Mouse (Mus musculus) heart, embryonic 12.5 days (tissue): ENCODE measurements at regions not wholly inside any gene's neighbourhood (a gene's known extent, or its start where the extent isn't known, plus 50 kb on each side); places are given as distances from the start of the nearest gene placed in this dataset.

ENCODE experiments used
- ATAC-seq: fragments of 200-750 bp; cut with Nextera tagmentation; 2 replicates; pipeline ENCODE4 v1.8.0; 2017; ENCODE audit warnings: moderate TSS enrichment, moderate library complexity; ENCODE audit not compliant: insufficient number of reproducible peaks, low FRiP score
- H3K27ac ChIP-seq: fragments of 300-500 bp; sonication (generic); 2 replicates; pipeline ENCODE4 v1.5.1; 2016; ENCODE audit warnings: mild to moderate bottlenecking, moderate library complexity; ENCODE audit not compliant: poor library complexity, severe bottlenecking
- H3K27me3 ChIP-seq: fragments of 300-500 bp; sonication (generic); replicated peaks from 2 replicates; pipeline ENCODE4 v1.6.1; 2016; ENCODE audit warnings: mild to moderate bottlenecking, moderate library complexity
- H3K36me3 ChIP-seq: fragments of 300-500 bp; sonication (generic); 2 replicates; pipeline ENCODE4 v1.6.1; 2016; ENCODE audit warnings: mild to moderate bottlenecking, moderate library complexity
- H3K4me1 ChIP-seq: fragments of 300-500 bp; sonication (generic); replicated peaks from 2 replicates; pipeline ENCODE4 v1.6.1; 2016; ENCODE audit warnings: mild to moderate bottlenecking
- H3K4me2 ChIP-seq: fragments of 300-500 bp; sonication (generic); 2 replicates; pipeline ENCODE4 v1.6.1; 2016; ENCODE audit warnings: mild to moderate bottlenecking, moderate library complexity
- H3K4me3 ChIP-seq: fragments of 300-500 bp; sonication (generic); 2 replicates; pipeline ENCODE4 v1.5.1; 2016; ENCODE audit warnings: mild to moderate bottlenecking
- H3K9ac ChIP-seq: fragments of 300-500 bp; sonication (generic); 2 replicates; pipeline ENCODE4 v1.6.1; 2016; ENCODE audit warnings: mild to moderate bottlenecking, moderate library complexity
- H3K9me3 ChIP-seq: fragments of 300-500 bp; sonication (generic); replicated peaks from 2 replicates; pipeline ENCODE4 v1.6.1; 2016; ENCODE audit warnings: mild to moderate bottlenecking, moderate library complexity
- WGBS: fragments of 180-500 bp; shearing (Covaris S2); methylation state at CpG from one replicate; pipeline ENCODE4 v1.1.7; 2016; 5-methylcytosine and 5-hydroxymethylcytosine counted together

DNA sequence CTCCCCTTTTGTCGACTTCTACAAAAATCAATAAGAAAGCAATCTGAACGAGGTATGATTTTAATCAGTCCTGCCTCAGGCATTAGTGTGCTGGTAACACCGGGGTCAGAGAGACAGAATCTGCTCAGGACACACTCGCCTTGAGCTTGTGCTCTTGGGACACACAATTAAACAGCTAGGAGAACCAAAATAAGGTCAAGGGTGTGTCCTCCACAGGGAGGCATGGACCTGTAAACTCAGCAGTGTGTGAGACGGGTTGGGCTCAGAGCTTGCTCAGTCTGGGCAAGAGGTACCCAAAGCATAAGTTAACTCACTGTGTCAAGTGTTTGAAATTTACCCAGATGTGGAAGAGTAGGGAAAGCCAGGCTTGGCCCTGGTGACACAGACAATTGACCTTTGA lies 107.9 kb upstream of the Dapk1 start:
- ATAC-seq, result no peak
- H3K9ac ChIP-seq, result no peak overlapping the region
- H3K27me3 ChIP-seq, result 0 out of 2 replicates have a peak, but pooled peaks cover 3% of the 10 kb centered on the region
- H3K27ac ChIP-seq, result no peak overlapping the region
- H3K4me2 ChIP-seq, result no peak overlapping the region
- 73% methylated on average over 5 of the region's 5 CpGs for whole genome bisulfite sequencing
- no peak overlapping the region for H3K4me3 ChIP-seq
- no peaks in the 10 kb centered on the region for H3K36me3 ChIP-seq
- H3K4me1 ChIP-seq, result no peaks in the 10 kb centered on the region; the same call in 1 of the 2 replicates
- H3K9me3 ChIP-seq, result no peaks in the 10 kb centered on the region; the same call in 1 of the 2 replicates

DNA sequence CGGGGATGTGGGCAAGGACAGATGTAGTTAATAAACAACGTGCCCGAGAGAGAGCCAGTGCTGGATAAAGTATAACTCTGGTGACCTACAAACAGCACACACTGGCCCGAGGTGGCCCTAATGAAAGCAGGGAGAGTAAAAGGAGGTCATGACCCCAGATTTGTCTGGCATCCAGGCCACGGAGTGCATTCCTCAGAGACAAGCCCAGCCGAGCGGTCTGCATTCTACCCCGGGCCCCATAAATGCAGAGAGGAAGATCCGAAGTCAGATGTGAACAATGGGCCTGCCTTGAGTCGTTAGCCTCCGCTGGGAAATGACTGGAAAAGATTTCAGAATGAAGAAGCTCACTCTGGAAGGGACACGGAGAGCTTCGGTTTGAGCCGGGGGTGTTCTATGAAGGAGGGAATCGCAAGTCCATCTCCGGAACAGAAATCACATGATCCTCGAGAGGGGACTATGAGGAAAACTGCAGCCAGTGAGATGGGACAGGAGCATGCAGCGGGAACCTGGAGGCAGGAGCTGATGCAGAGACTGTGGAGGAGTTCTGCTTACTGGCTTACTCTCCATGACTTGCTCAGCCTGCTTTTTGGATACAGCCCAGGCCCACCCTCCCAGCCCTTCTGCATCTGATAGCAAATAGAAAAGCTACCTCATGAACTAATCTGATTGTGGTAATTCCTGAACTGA lies 103.9 kb upstream of the Dapk1 start:
- ATAC-seq, result no peak

GRCm38 (mm10) chr13:60504196-60504595 lies 97.6 kb upstream of the Dapk1 start:
- Histone ChIP-seq H3K9ac (no peak overlapping the region), H3K9me3 (peaks cover 3% of the 10 kb centered on the region; the same call in 1 of the 2 replicates), H3K27me3 (no peaks in the 10 kb centered on the region), H3K4me2 (no peak overlapping the region), H3K4me3 (no peak overlapping the region), H3K27ac (no peak overlapping the region), H3K4me1 (no peaks in the 10 kb centered on the region), H3K36me3 (no peaks in the 10 kb centered on the region)
- no peak for ATAC-seq
- 56% methylated on average over 2 of the region's 2 CpGs for WGBS

More for the DNA sequence above, 103.9 kb upstream of the Dapk1 start:
- no peaks in the 10 kb centered on the region for H3K27me3 ChIP-seq
- H3K4me3 ChIP-seq, result no peak overlapping the region
- no peaks in the 10 kb centered on the region for H3K36me3 ChIP-seq
- H3K4me1 ChIP-seq, result no peaks in the 10 kb centered on the region
- H3K4me2 ChIP-seq, result no peak overlapping the region
- 41% methylated on average over 18 of the region's 18 CpGs for WGBS
- no peak overlapping the region for H3K9ac ChIP-seq
- no peaks in the 10 kb centered on the region; the same call in 1 of the 2 replicates for H3K9me3 ChIP-seq
- H3K27ac ChIP-seq, result no peak overlapping the region

DNA sequence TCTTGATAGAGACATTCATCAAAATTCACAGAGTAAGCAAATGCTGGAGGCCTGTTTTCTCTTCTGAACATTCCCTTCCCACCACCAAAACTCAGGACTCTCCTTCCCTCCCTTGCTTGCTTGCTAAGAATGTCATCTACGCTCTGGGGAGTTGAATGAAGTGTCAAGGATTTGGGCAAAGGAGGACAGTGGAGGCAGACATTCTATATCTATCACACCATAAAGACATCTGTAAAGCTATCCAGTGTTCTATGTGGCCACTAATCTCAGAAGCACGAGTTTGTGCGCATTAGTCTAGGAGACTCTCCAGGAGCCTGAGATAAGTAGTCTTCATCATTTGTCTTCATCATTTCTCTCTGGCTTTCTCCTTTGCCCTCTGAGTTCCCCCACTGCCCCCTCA lies 94.1 kb upstream of the Dapk1 start:
- no peak overlapping the region for H3K4me3 ChIP-seq
- peaks cover 3% of the 10 kb centered on the region; the same call in 1 of the 2 replicates for H3K9me3 ChIP-seq
- H3K9ac ChIP-seq, result no peak overlapping the region
- no peaks in the 10 kb centered on the region for H3K36me3 ChIP-seq
- H3K4me1 ChIP-seq, result no peaks in the 10 kb centered on the region
- H3K27me3 ChIP-seq, result no peaks in the 10 kb centered on the region
- ATAC-seq, result no peak; the same call in 1 of the 2 replicates
- H3K27ac ChIP-seq, result no peak overlapping the region
- WGBS, result 63% methylated on average over 3 of the region's 3 CpGs
- H3K4me2 ChIP-seq, result no peak overlapping the region

DNA sequence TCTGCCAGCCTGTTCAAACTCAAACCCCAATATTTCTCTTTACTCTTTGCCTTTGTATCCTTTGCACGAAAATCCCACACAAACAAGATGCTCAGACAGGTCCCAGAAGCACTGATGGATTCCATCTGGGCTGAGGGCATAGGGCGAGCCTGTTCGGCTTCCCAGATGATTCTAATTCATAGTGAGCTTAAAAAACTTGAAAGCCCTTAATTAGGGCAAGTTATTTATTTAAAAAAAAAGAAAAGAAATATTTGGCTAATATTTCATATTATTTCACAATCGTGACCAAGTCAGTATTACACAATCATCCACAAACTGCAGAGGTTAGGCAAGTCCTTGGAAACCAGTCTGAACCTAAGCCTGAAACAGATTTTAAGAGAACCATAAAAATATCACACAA lies 93.7 kb upstream of the Dapk1 start:
- ATAC-seq, result no peak
- H3K27ac ChIP-seq, result no peak overlapping the region
- no peak overlapping the region for H3K4me2 ChIP-seq
- H3K4me3 ChIP-seq, result no peak overlapping the region
- H3K9ac ChIP-seq, result no peak overlapping the region
- 67% methylated on average over 4 of the region's 4 CpGs for WGBS
- H3K27me3 ChIP-seq, result no peaks in the 10 kb centered on the region
- peaks cover 3% of the 10 kb centered on the region; the same call in 1 of the 2 replicates for H3K9me3 ChIP-seq
- H3K36me3 ChIP-seq, result no peaks in the 10 kb centered on the region
- no peaks in the 10 kb centered on the region for H3K4me1 ChIP-seq

GRCm38 (mm10) chr13:60508856-60509255 lies 92.9 kb upstream of the Dapk1 start:
- Histone ChIP-seq H3K36me3 (no peaks in the 10 kb centered on the region), H3K27me3 (no peaks in the 10 kb centered on the region), H3K4me2 (no peak overlapping the region), H3K9me3 (no peaks in the 10 kb centered on the region; the same call in 1 of the 2 replicates), H3K4me1 (no peaks in the 10 kb centered on the region), H3K4me3 (no peak overlapping the region), H3K27ac (no peak overlapping the region), H3K9ac (no peak overlapping the region)
- WGBS, result 72% methylated on average over 5 of the region's 5 CpGs
- no peak for ATAC-seq

- no peak overlapping the region for H3K27ac ChIP-seq
- no peak overlapping the region for H3K4me3 ChIP-seq
- no peak overlapping the region for H3K4me2 ChIP-seq
- H3K4me1 ChIP-seq, result no peaks in the 10 kb centered on the region
- no peaks in the 10 kb centered on the region for H3K36me3 ChIP-seq
- H3K9ac ChIP-seq, result no peak overlapping the region
- no peaks in the 10 kb centered on the region; the same call in 1 of the 2 replicates for H3K9me3 ChIP-seq
- 88% methylated on average over 7 of the region's 7 CpGs for WGBS
- ATAC-seq, result no peak
- H3K27me3 ChIP-seq, result no peaks in the 10 kb centered on the region
Observed at GRCm38 (mm10) chr13:60511101-60511500, 90.6 kb upstream of the Dapk1 start.

DNA sequence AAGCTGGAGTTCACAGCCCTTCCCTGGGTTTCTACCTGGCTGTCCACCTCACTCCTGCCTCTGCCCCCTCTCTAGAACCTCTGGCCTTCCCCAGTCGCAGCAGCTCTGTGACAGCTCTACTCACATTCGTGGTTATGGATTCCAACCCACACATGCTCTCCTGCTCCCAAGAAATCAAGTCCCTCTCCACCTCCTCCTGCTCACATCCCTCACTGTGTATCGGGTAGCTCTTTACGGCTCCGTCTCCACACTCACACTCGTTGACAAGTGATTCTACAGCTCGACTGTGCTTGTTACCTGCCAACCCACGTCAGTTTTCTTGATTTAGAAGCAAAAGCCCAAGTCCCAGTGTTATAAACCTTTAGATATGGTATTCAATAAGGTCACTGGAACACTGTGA lies 90.1 kb upstream of the Dapk1 start:
- Histone ChIP-seq H3K9me3 (no peaks in the 10 kb centered on the region; the same call in 1 of the 2 replicates), H3K36me3 (no peaks in the 10 kb centered on the region), H3K4me2 (no peak overlapping the region), H3K27ac (no peak overlapping the region), H3K9ac (no peak overlapping the region), H3K27me3 (no peaks in the 10 kb centered on the region), H3K4me1 (no peaks in the 10 kb centered on the region), H3K4me3 (no peak overlapping the region)
- WGBS, result 63% methylated on average over 8 of the region's 8 CpGs
- ATAC-seq, result no peak

DNA sequence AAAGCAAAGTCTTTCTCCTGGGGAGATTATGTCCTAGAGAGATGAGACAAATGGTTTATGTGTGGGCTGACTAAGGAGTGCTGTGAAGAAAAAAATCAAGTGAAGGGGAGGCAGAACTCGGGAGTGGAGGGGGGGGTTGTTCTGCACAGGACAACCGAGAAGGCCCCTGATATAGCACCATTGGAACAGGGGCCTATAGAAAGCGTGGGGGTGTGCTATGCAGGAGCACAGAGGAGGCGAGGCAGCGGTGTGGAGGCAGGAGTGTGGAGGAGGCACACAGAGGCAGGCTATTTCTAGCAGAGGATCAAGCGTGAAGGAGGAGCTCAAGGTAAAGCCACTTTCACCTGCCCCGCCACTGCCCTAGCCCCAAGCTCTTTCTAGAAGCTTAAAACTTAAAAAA lies 88.0 kb upstream of the Dapk1 start:
- no peaks in the 10 kb centered on the region for H3K27me3 ChIP-seq
- H3K9me3 ChIP-seq, result no peaks in the 10 kb centered on the region; the same call in 1 of the 2 replicates
- H3K4me1 ChIP-seq, result no peaks in the 10 kb centered on the region
- H3K4me2 ChIP-seq, result no peak overlapping the region
- 71% methylated on average over 7 of the region's 7 CpGs for WGBS
- H3K27ac ChIP-seq, result no peak overlapping the region
- H3K4me3 ChIP-seq, result no peak overlapping the region
- ATAC-seq, result no peak
- no peak overlapping the region for H3K9ac ChIP-seq
- no peaks in the 10 kb centered on the region for H3K36me3 ChIP-seq

DNA sequence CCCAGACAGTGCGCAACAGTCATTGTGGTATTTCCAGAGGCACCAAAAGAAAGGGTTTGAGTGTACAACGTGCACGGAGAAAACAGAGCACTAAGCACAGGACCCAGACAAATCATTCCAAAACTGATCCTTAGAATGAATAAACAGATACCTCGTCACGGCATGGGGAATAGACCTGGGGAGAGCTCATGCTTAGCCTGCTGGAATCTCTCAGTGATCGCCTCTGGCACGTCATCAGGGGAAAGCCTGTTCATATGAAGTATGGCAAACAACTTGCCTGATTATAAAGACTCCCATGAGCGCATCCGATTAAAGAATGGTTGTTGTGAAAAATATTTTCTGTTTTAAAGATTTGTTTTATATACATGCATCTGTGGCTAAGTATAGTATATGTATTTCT lies 86.9 kb upstream of the Dapk1 start:
- no peak overlapping the region for H3K9ac ChIP-seq
- H3K4me3 ChIP-seq, result no peak overlapping the region
- no peak for ATAC-seq
- no peaks in the 10 kb centered on the region for H3K36me3 ChIP-seq
- no peaks in the 10 kb centered on the region; the same call in 1 of the 2 replicates for H3K9me3 ChIP-seq
- H3K4me1 ChIP-seq, result no peaks in the 10 kb centered on the region
- H3K27me3 ChIP-seq, result no peaks in the 10 kb centered on the region
- H3K4me2 ChIP-seq, result no peak overlapping the region
- H3K27ac ChIP-seq, result no peak overlapping the region
- 75% methylated on average over 9 of the region's 9 CpGs for WGBS

DNA sequence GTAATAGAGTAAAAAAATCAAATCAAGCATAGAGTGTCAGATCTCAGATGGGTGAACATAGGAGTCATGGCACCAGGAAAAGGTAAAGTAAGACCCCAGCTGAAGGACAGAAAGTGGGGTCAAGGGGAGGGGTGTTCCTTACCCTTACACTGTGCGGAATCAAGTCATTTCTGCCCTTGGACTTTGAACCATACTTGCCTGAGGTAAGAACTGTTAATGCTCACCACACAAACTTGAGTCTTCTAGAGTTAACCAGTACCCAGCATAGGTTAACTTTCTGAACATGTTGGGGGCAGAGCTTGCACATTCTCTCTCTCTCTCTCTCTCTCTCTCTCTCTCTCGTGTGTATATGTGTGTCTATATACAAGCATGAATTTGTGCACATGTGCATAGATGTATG lies 83.7 kb upstream of the Dapk1 start:
- Histone ChIP-seq H3K36me3 (no peaks in the 10 kb centered on the region), H3K4me1 (no peaks in the 10 kb centered on the region), H3K4me3 (no peak overlapping the region), H3K27me3 (no peaks in the 10 kb centered on the region), H3K9me3 (no peaks in the 10 kb centered on the region), H3K9ac (no peak overlapping the region), H3K27ac (no peak overlapping the region), H3K4me2 (no peak overlapping the region)
- WGBS, result 64% methylated on average over 2 of the region's 2 CpGs
- no peak for ATAC-seq

- Histone ChIP-seq H3K27me3 (no peaks in the 10 kb centered on the region), H3K4me1 (no peaks in the 10 kb centered on the region), H3K4me3 (no peak overlapping the region), H3K9ac (no peak overlapping the region), H3K36me3 (no peaks in the 10 kb centered on the region), H3K27ac (no peak overlapping the region), H3K4me2 (no peak overlapping the region), H3K9me3 (no peaks in the 10 kb centered on the region)
- no peak for ATAC-seq
- WGBS, result 49% methylated on average over 4 of the region's 4 CpGs
Observed at GRCm38 (mm10) chr13:60519708-60520107, 82.0 kb upstream of the Dapk1 start.
